Mouse (Mus musculus): ENCODE results near the gene Uhrf1bp1l. TPM values are rescaled to one million over a fixed set of nuclear protein-coding genes. Genes with fewer than 3 reads are reported as not detected.
A peak's percentile ranks its signal among the peaks of the same experiment; 100 is the strongest.

The Uhrf1bp1l gene
- polyA plus RNA-seq, 2 experiments = 24.0 to 28.8 TPM

GRCm38 (mm10) chr10:89707397-89707796 lies 37.4 kb upstream of the Uhrf1bp1l start:
- Histone ChIP-seq H3K4me2 (replicated peaks; ENCODE audit: low read depth, low read length, severe bottlenecking) (no peak overlapping the region), H3K9ac (ENCODE audit: low read depth, low read length, severe bottlenecking) (no peak overlapping the region), H3K4me3 (replicated peaks; ENCODE audit: low read length) (no peak overlapping the region), H3K27me3 (ENCODE audit: control insufficient read depth, insufficient read depth, low read length) (no peaks in the 10 kb centered on the region), H3K36me3 (ENCODE audit: control insufficient read depth, insufficient read depth, low read length) (peaks cover 6% of the 10 kb centered on the region; the same call in 1 of the 2 replicates), H3K27ac (replicated peaks; ENCODE audit: low read depth, low read length) (no peak overlapping the region), H3K4me1 (ENCODE audit: control insufficient read depth, insufficient read depth, low read length) (0 out of 2 replicates have a peak, but pooled peaks cover 3% of the 10 kb centered on the region), H3K9me3 (ENCODE audit: control insufficient read depth, low read length) (no peaks in the 10 kb centered on the region)
- TF ChIP-seq POLR2A (IDR thresholded peaks at IDR 0.05; ENCODE audit: borderline replicate concordance, extremely low read depth, insufficient read depth, insufficient read length) = no peak
- peak; percentile 34 for DNase-seq (ENCODE audit: low spot score)
- ATAC-seq (ENCODE audit: low FRiP score, low read depth) = no peak
- 50% methylated on average over 3 of the region's 3 CpGs for WGBS

GRCm38 (mm10) chr10:89708720-89709119 lies 36.1 kb upstream of the Uhrf1bp1l start:
- TF ChIP-seq POLR2A (IDR thresholded peaks at IDR 0.05; ENCODE audit: borderline replicate concordance, extremely low read depth, insufficient read depth, insufficient read length) = no peak
- Histone ChIP-seq H3K4me1 (ENCODE audit: control insufficient read depth, insufficient read depth, low read length) (0 out of 2 replicates have a peak, but pooled peaks cover 3% of the 10 kb centered on the region), H3K27me3 (ENCODE audit: control insufficient read depth, insufficient read depth, low read length) (no peaks in the 10 kb centered on the region), H3K36me3 (ENCODE audit: control insufficient read depth, insufficient read depth, low read length) (peaks cover 18% of the 10 kb centered on the region), H3K27ac (replicated peaks; ENCODE audit: low read depth, low read length) (no peak overlapping the region), H3K4me3 (replicated peaks; ENCODE audit: low read length) (0 out of 2 replicates have a peak overlapping the region, but pooled peaks have one; percentile 1), H3K4me2 (replicated peaks; ENCODE audit: low read depth, low read length, severe bottlenecking) (peak overlapping the region; percentile 32), H3K9ac (ENCODE audit: low read depth, low read length, severe bottlenecking) (no peak overlapping the region), H3K9me3 (ENCODE audit: control insufficient read depth, low read length) (no peaks in the 10 kb centered on the region)
- 23% methylated on average over 10 of the region's 10 CpGs for WGBS
- ATAC-seq (ENCODE audit: low FRiP score, low read depth) (no peak; the same call in 1 of the 2 replicates), DNase-seq (ENCODE audit: low spot score) (no peak)

GRCm38 (mm10) chr10:89714910-89715309 lies 29.9 kb upstream of the Uhrf1bp1l start:
- no peak overlapping the region for H3K27ac ChIP-seq (replicated peaks; ENCODE audit: low read depth, low read length)
- H3K4me1 ChIP-seq (ENCODE audit: control insufficient read depth, insufficient read depth, low read length) = no peaks in the 10 kb centered on the region
- H3K27me3 ChIP-seq (ENCODE audit: control insufficient read depth, insufficient read depth, low read length) = no peaks in the 10 kb centered on the region
- no peak for TF ChIP-seq POLR2A (IDR thresholded peaks at IDR 0.05; ENCODE audit: borderline replicate concordance, extremely low read depth, insufficient read depth, insufficient read length)
- H3K4me3 ChIP-seq (replicated peaks; ENCODE audit: low read length) = no peak overlapping the region
- H3K36me3 ChIP-seq (ENCODE audit: control insufficient read depth, insufficient read depth, low read length) = peaks cover 53% of the 10 kb centered on the region
- H3K9ac ChIP-seq (ENCODE audit: low read depth, low read length, severe bottlenecking) = no peak overlapping the region
- DNase-seq (ENCODE audit: low spot score) (no peak), ATAC-seq (ENCODE audit: low FRiP score, low read depth) (no peak)
- no peaks in the 10 kb centered on the region for H3K9me3 ChIP-seq (ENCODE audit: control insufficient read depth, low read length)
- H3K4me2 ChIP-seq (replicated peaks; ENCODE audit: low read depth, low read length, severe bottlenecking) = no peak overlapping the region
- WGBS = 84% methylated on average over 10 of the region's 10 CpGs

- Histone ChIP-seq H3K4me3 (replicated peaks; ENCODE audit: low read length) (no peak overlapping the region), H3K9ac (ENCODE audit: low read depth, low read length, severe bottlenecking) (no peak overlapping the region), H3K27me3 (ENCODE audit: control insufficient read depth, insufficient read depth, low read length) (no peaks in the 10 kb centered on the region), H3K27ac (replicated peaks; ENCODE audit: low read depth, low read length) (no peak overlapping the region), H3K9me3 (ENCODE audit: control insufficient read depth, low read length) (no peaks in the 10 kb centered on the region), H3K4me1 (ENCODE audit: control insufficient read depth, insufficient read depth, low read length) (no peaks in the 10 kb centered on the region), H3K4me2 (replicated peaks; ENCODE audit: low read depth, low read length, severe bottlenecking) (no peak overlapping the region), H3K36me3 (ENCODE audit: control insufficient read depth, insufficient read depth, low read length) (peaks cover 48% of the 10 kb centered on the region)
- TF ChIP-seq POLR2A (IDR thresholded peaks at IDR 0.05; ENCODE audit: borderline replicate concordance, extremely low read depth, insufficient read depth, insufficient read length) = no peak
- DNase-seq (ENCODE audit: low spot score) (no peak), ATAC-seq (ENCODE audit: low FRiP score, low read depth) (no peak)
These were observed 24.5 kb upstream of the Uhrf1bp1l start for GRCm38 (mm10) chr10:89720252-89720651.

- Histone ChIP-seq H3K27ac (replicated peaks; ENCODE audit: low read depth, low read length) (no peak overlapping the region), H3K4me3 (replicated peaks; ENCODE audit: low read length) (no peak overlapping the region), H3K4me2 (replicated peaks; ENCODE audit: low read depth, low read length, severe bottlenecking) (no peak overlapping the region), H3K27me3 (ENCODE audit: control insufficient read depth, insufficient read depth, low read length) (no peaks in the 10 kb centered on the region), H3K9me3 (ENCODE audit: control insufficient read depth, low read length) (no peaks in the 10 kb centered on the region), H3K9ac (ENCODE audit: low read depth, low read length, severe bottlenecking) (no peak overlapping the region), H3K36me3 (ENCODE audit: control insufficient read depth, insufficient read depth, low read length) (peaks cover 45% of the 10 kb centered on the region), H3K4me1 (ENCODE audit: control insufficient read depth, insufficient read depth, low read length) (no peaks in the 10 kb centered on the region)
- WGBS = 83% methylated on average over 3 of the region's 3 CpGs
- no peak for DNase-seq (ENCODE audit: low spot score)
- no peak for ATAC-seq (ENCODE audit: low FRiP score, low read depth)
- no peak for TF ChIP-seq POLR2A (IDR thresholded peaks at IDR 0.05; ENCODE audit: borderline replicate concordance, extremely low read depth, insufficient read depth, insufficient read length)
These were observed 24.0 kb upstream of the Uhrf1bp1l start for GRCm38 (mm10) chr10:89720796-89721195.
